Mouse (Mus musculus): Measurements from ENCODE around the gene Tmem239. TPM values are rescaled to one million over a fixed set of nuclear protein-coding genes. Genes with fewer than 3 reads are reported as not detected.
A peak's percentile ranks its signal among the peaks of the same experiment; 100 is the strongest.

The Tmem239 gene
- polyA plus RNA-seq, 1 experiment from 2014 or later: not detected

DNA sequence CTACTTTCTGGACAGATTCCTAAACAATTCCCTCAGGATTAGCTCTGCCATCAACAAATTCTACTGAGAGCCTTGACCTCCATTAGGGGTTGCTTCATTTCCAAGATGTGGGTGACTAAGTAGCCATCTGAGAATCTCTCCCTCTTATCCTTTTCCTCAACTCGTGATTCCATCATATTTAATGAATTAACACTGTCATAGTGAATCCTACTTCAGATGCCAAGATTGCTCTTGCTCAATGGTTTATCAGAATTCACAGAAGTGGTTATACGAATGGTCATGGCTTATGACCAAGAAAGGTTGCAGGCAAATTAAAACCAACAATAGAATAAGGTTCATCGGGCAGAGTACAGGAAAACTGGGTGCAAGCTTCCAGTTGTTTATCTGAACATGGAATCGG lies 4.4 kb upstream of the Tmem239 start:
- Histone ChIP-seq H3K4me2 (ENCODE audit: low read depth, low read length) (no peak overlapping the region), H3K9me3 (ENCODE audit: control insufficient read depth, low read length) (no peaks in the 10 kb centered on the region), H3K9ac (ENCODE audit: low read depth, low read length) (no peak overlapping the region), H3K27me3 (replicated peaks; ENCODE audit: control insufficient read depth, insufficient read depth, low read length) (no peaks in the 10 kb centered on the region), H3K4me3 (ENCODE audit: low read length) (no peak overlapping the region), H3K36me3 (ENCODE audit: control insufficient read depth, insufficient read depth, low read length) (no peaks in the 10 kb centered on the region), H3K4me1 (ENCODE audit: control insufficient read depth, insufficient read depth, low read length) (peaks cover 4% of the 10 kb centered on the region), H3K27ac (ENCODE audit: low read length) (no peak overlapping the region)
- no peak for ATAC-seq
- WGBS: 77% methylated on average over 4 of the region's 4 CpGs

DNA sequence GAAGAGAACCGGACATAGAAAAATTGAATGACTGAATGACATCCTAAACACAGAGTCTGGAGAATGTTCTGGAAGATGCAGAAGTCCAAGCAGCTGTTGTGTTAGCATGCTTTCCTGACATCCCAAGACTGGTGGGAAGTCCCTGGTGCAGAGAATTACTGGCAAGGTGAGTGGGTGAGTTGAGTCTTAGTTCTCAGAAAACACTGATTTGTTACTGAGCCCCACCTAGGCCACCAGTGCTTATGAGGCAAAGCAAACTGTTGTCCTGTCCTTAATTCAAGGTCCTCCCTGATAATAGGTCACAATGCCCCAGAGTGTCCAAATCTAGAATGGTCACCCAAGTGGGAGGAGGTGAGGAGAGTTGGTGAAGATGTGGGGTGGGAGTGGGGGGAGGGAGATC lies 1.3 kb upstream of the Tmem239 start, which contains the start of the genes Gm28372 and 1700020A23Rik:
TSS of gene Gm28372 (plus strand) at position 301 of the 400 bp plus-strand sequence.
TSS of gene 1700020A23Rik (plus strand) at position 321 of the 400 bp plus-strand sequence.
- WGBS: 83% methylated on average over 1 of the region's 1 CpGs
- Histone ChIP-seq H3K4me1 (ENCODE audit: control insufficient read depth, insufficient read depth, low read length) (no peaks in the 10 kb centered on the region), H3K4me2 (ENCODE audit: low read depth, low read length) (no peak within 1 kb of the TSS), H3K9ac (ENCODE audit: low read depth, low read length) (no peak within 1 kb of the TSS), H3K27me3 (replicated peaks; ENCODE audit: control insufficient read depth, insufficient read depth, low read length) (no peaks in the 10 kb centered on the region), H3K36me3 (ENCODE audit: control insufficient read depth, insufficient read depth, low read length) (no peaks in the 10 kb centered on the region), H3K27ac (ENCODE audit: low read length) (no peak within 1 kb of the TSS), H3K4me3 (ENCODE audit: low read length) (no peak within 1 kb of the TSS), H3K9me3 (ENCODE audit: control insufficient read depth, low read length) (no peaks in the 10 kb centered on the region)
- no peak for ATAC-seq

DNA sequence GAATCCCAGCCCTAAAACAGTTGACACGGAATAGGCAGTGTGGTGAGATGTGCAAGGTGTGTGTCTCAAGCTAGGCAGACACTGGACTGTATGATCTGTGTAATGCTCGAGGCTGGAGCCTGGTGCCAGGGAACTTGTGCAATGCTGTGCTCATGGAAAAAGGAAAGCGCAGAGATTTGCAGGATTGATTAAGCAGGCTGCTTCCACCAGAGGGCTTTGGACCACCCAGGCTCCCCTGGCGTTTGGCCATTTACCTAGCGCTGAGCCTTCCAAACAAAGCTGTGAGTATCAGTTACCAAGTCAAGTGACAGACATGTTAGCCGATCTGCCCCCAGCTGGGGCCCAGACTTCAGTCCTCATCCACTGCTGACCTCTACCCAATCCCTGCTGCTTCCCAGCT lies 1.9 kb downstream of the Tmem239 start:
- Histone ChIP-seq H3K4me1 (ENCODE audit: control insufficient read depth, insufficient read depth, low read length) (peaks cover 4% of the 10 kb centered on the region; the same call in 1 of the 2 replicates), H3K9me3 (ENCODE audit: control insufficient read depth, low read length) (no peaks in the 10 kb centered on the region), H3K4me3 (ENCODE audit: low read length) (no peak overlapping the region), H3K9ac (ENCODE audit: low read depth, low read length) (no peak overlapping the region), H3K4me2 (ENCODE audit: low read depth, low read length) (no peak overlapping the region), H3K27me3 (replicated peaks; ENCODE audit: control insufficient read depth, insufficient read depth, low read length) (no peaks in the 10 kb centered on the region), H3K36me3 (ENCODE audit: control insufficient read depth, insufficient read depth, low read length) (no peaks in the 10 kb centered on the region), H3K27ac (ENCODE audit: low read length) (no peak overlapping the region)
- WGBS: 17% methylated on average over 6 of the region's 6 CpGs
- no peak for ATAC-seq

DNA sequence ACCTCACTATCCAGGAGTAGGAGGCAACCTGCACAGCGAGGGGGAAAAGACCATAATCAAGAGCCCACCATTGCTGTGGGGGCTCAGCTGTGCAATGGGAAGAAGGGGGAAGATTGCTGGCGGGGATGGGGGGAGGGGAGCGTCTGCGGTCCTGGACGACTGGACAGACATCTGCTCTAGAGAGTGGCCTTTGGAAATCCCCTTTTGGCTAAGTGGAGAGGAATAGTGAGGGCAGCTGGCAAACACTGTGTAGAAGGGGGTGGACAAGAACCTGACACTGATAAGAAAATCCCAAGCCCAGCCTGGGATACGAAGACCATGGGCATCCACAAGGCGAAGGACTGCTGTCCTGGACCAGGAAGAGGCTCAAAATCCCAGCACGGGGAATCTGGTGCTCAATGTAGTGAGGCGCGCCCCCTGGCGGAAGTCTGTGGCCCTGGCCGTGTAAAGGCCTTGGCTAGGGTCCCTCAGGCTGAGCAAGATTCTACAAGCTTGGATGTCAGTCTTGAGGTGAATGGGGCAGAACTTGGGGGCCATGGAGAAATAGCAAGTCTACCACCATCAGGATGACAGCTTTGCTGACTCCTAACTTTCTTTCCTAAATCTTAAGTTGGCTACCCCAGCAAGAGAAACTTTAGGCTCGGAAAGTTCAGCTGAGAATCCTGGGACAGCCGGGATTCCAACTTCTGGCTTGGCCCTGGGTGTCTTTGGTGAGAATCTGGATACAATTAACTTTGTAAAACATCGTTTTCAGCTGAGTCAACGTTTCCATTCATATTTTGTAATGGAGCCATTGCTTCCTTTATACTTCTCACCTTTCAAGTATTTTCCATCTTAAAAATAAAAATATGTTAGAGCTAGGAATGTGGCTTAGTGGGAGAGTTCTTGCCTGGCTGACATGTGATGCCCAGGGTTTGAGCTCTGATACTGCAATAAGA lies 5.5 kb downstream of the Tmem239 start:
- Histone ChIP-seq H3K36me3 (ENCODE audit: control insufficient read depth, insufficient read depth, low read length) (no peaks in the 10 kb centered on the region), H3K4me2 (ENCODE audit: low read depth, low read length) (no peak overlapping the region), H3K27me3 (replicated peaks; ENCODE audit: control insufficient read depth, insufficient read depth, low read length) (no peaks in the 10 kb centered on the region), H3K9me3 (ENCODE audit: control insufficient read depth, low read length) (no peaks in the 10 kb centered on the region), H3K9ac (ENCODE audit: low read depth, low read length) (no peak overlapping the region), H3K4me1 (ENCODE audit: control insufficient read depth, insufficient read depth, low read length) (peaks cover 4% of the 10 kb centered on the region; the same call in 1 of the 2 replicates), H3K27ac (ENCODE audit: low read length) (no peak overlapping the region), H3K4me3 (ENCODE audit: low read length) (no peak overlapping the region)
- 38% methylated on average over 16 of the region's 16 CpGs for WGBS
- ATAC-seq: peak; percentile 77

DNA sequence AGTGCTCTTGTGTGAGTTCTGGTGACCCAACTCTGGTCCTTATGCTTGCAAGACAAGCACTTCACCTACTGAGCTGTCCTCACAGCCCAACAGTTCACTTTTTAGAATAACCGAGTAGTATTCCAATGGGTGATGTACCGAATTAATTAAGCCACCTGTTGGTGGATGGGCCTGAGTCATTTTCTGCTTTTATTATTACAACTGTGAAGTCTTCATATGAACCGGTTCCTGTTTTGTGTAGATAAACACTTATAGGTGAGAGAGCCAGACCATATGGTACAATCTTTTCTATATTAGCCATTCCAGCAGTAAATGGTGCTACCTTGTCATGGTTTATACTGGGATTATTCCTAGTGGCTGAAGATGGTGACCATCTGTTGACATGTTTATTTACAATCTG lies 6.5 kb downstream of the Tmem239 start:
- H3K4me3 ChIP-seq (ENCODE audit: low read length): no peak overlapping the region
- H3K9me3 ChIP-seq (ENCODE audit: control insufficient read depth, low read length): no peaks in the 10 kb centered on the region
- H3K36me3 ChIP-seq (ENCODE audit: control insufficient read depth, insufficient read depth, low read length): no peaks in the 10 kb centered on the region
- 67% methylated on average over 3 of the region's 3 CpGs for WGBS
- H3K27me3 ChIP-seq (replicated peaks; ENCODE audit: control insufficient read depth, insufficient read depth, low read length): no peaks in the 10 kb centered on the region
- peaks cover 4% of the 10 kb centered on the region; the same call in 1 of the 2 replicates for H3K4me1 ChIP-seq (ENCODE audit: control insufficient read depth, insufficient read depth, low read length)
- ATAC-seq: no peak
- no peak overlapping the region for H3K9ac ChIP-seq (ENCODE audit: low read depth, low read length)
- H3K4me2 ChIP-seq (ENCODE audit: low read depth, low read length): no peak overlapping the region
- H3K27ac ChIP-seq (ENCODE audit: low read length): no peak overlapping the region

DNA sequence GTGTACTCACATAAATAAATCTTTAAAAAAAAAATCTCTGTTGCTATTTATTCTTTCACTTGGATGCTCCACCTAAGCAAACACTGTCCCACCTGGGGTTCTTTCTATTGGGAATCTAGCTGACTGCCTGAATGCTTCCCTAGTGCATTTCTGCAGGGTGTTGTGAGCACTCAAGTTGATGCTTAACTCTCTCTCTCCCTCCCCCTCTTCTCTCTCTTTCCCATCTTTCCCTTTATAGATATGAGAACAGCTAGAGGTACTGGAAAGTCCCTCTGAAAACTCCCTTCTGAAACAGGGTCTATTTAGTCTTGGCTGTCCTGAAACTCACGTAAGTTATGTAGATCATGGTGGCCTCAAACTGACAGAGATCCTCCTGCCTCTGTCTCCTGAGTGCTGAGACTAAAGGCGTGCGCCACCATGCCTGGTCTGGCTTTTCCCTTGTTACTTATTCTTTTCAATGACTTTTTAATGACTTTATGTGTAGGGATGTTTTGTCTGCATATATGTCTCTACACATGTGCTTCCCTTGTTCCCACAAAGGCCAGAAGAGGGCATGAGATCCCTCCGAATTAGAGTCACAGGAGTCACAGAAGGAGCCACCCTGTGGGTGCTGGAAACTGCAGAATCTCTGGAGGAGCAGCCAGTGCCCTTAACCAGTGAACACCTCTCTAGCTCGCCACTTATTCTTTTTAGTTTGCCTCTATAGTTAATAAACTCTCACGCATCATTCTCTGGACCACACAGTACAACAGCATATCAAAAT lies 8.0 kb downstream of the Tmem239 start:
- Histone ChIP-seq H3K9ac (ENCODE audit: low read depth, low read length) (no peak overlapping the region), H3K4me3 (ENCODE audit: low read length) (no peak overlapping the region), H3K4me1 (ENCODE audit: control insufficient read depth, insufficient read depth, low read length) (peaks cover 4% of the 10 kb centered on the region; the same call in 1 of the 2 replicates), H3K27me3 (replicated peaks; ENCODE audit: control insufficient read depth, insufficient read depth, low read length) (no peaks in the 10 kb centered on the region), H3K9me3 (ENCODE audit: control insufficient read depth, low read length) (no peaks in the 10 kb centered on the region), H3K36me3 (ENCODE audit: control insufficient read depth, insufficient read depth, low read length) (no peaks in the 10 kb centered on the region), H3K4me2 (ENCODE audit: low read depth, low read length) (no peak overlapping the region), H3K27ac (ENCODE audit: low read length) (no peak overlapping the region)
- 74% methylated on average over 6 of the region's 6 CpGs for WGBS
- no peak for ATAC-seq

DNA sequence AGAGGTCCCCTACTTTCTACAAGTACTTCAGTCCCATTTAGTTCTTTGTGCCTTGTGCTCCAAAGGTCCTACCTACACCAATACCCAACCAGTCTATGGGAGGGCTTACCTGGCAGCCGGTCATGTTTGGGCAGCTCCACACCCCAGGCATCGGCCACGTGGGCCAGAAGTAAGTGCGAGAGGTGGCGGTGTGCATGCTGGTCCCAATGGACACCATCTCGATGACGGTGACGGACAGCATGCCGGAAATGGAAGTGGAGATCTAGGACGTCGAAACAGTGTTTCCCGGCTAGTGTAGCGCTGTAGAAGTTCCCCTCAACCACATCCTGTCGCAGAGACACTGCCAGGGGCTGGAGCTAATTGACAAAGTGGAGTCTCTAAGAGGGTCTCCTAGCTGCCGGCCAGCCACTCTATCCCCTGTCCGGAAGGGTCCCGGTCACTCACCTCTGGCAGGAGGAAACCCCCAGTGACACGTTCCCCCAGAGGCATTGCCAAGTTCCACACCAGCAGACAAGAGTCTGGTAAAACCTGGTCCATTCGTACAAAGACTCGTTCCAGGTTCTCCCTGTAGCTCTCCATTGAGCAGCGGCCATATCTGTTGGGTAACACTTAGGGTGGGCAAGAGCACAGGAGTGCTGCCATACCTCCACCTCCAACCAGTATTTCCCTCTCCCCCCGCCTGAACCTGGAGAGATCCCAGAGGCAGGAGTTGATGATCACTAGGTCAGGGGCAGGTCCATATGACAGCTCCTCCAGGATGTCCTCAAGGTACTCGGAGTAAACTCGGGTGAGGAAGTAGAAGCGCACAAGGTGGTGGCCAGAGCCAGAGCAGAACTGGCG lies 15.7 kb downstream of the Tmem239 start:
- H3K27me3 ChIP-seq (replicated peaks; ENCODE audit: control insufficient read depth, insufficient read depth, low read length): no peaks in the 10 kb centered on the region
- H3K9me3 ChIP-seq (ENCODE audit: control insufficient read depth, low read length): no peaks in the 10 kb centered on the region
- H3K4me1 ChIP-seq (ENCODE audit: control insufficient read depth, insufficient read depth, low read length): peaks cover 13% of the 10 kb centered on the region
- 94% methylated on average over 26 of the region's 26 CpGs for WGBS
- H3K9ac ChIP-seq (ENCODE audit: low read depth, low read length): no peak overlapping the region
- no peak overlapping the region for H3K27ac ChIP-seq (ENCODE audit: low read length)
- no peak overlapping the region for H3K4me2 ChIP-seq (ENCODE audit: low read depth, low read length)
- H3K4me3 ChIP-seq (ENCODE audit: low read length): no peak overlapping the region
- no peak for ATAC-seq
- 0 out of 2 replicates have a peak, but pooled peaks cover 4% of the 10 kb centered on the region for H3K36me3 ChIP-seq (ENCODE audit: control insufficient read depth, insufficient read depth, low read length)

DNA sequence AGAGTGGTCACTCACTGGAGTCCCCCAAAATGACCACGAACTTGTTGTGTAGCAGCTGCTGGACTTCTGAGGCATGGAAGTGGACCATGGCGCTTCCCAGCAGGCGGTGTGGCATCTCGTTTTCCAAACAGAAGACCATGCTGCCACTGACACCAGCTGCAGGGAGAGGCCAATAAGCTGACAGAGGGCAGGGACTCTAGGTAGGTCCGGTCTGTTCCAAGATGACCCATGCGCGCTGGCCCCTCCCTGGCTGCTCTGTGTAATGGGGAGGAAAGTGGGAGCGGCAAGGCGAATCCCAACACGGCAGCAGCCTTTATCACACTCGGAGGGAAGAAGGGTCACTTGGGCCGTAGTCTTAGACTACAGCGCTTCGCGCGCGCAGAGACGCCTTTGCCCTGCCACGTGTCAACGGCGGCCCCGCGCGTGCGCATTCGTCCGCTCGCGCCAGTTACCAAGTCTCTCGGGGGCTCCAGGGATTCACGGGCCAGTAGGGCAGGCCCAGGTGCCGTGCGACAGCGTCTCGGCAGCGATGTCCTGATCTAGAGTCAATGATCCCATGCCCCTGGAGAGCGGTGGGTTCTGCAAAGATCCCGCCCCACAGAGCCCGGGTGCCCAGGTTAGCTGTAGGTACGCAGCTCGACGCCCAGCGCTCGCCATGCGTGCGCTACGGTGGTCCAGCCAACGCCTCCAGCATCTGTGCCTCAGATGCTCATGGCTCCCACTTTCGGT lies 17.3 kb downstream of the Tmem239 start:
- Histone ChIP-seq H3K36me3 (ENCODE audit: control insufficient read depth, insufficient read depth, low read length) (0 out of 2 replicates have a peak, but pooled peaks cover 4% of the 10 kb centered on the region), H3K4me2 (ENCODE audit: low read depth, low read length) (peak overlapping the region; percentile 92), H3K9me3 (ENCODE audit: control insufficient read depth, low read length) (no peaks in the 10 kb centered on the region), H3K4me3 (ENCODE audit: low read length) (peak overlapping the region; percentile 94), H3K27me3 (replicated peaks; ENCODE audit: control insufficient read depth, insufficient read depth, low read length) (no peaks in the 10 kb centered on the region), H3K4me1 (ENCODE audit: control insufficient read depth, insufficient read depth, low read length) (peaks cover 13% of the 10 kb centered on the region), H3K27ac (ENCODE audit: low read length) (peak overlapping the region; percentile 90), H3K9ac (ENCODE audit: low read depth, low read length) (peak overlapping the region; percentile 91)
- ATAC-seq: peak; percentile 75
- WGBS: 12% methylated on average over 49 of the region's 49 CpGs

Data from intestine, embryonic 16.5 days (tissue).